Mouse (Mus musculus) v-Abl transformed pro-B cells (cell line): Measurements from ENCODE around the gene Tfr2.

Experiments
- in situ Hi-C, 2 experiments: fragments of 400-800 bp; cut with MboI; formaldehyde crosslinking; loops; one replicate each; pipeline ENCODE4 v1.15.1; 2025; ENCODE audit not compliant: unreplicated experiment in 2 of 2

Tfr2 gene

DNA sequence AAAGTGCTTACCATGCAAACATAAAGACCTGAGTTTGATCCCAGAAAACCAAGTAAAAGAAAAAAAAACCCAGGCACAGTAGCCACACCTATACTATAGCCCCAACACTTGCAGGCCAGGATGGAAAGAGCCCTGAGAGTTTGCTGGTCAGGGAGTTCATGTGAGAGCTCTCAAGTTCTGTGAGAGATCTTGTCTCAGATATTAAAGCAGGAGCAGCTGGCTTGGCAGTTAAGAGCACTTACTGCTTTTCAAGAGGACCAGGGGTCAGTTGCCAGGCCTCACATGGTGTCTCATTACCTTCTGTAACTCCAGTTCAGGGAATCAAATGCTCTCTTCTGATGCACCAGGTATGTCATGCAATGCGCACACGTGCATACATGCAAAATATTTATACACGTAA lies 34.9 kb upstream of the Tfr2 start:
- in situ Hi-C loops: loop anchor here (5.0 kb wide), 2 partner anchors 68 to 118 kb away; partner anchors contain the start of gene Mospd3 (in 1 of the 2)

DNA sequence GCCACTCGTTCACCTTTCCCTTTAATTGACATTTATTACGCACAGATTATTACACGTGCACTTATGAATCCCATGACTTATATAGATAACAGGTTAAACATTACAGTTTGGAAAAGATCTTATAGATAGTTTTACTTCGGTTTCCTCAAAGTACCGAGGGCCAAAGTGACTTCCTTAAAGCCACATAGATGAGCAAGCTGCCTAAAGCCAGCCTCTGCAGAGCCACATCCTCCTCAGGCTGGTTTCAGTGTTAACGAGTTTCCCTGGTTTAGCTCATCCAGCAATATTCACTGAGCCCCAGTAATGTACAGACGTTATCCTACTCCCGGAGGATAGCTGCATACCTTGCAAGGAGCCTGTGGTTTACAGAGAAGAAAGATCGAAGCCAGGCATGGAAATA lies 34.3 kb upstream of the Tfr2 start:
- in situ Hi-C loops: no loop called here

DNA sequence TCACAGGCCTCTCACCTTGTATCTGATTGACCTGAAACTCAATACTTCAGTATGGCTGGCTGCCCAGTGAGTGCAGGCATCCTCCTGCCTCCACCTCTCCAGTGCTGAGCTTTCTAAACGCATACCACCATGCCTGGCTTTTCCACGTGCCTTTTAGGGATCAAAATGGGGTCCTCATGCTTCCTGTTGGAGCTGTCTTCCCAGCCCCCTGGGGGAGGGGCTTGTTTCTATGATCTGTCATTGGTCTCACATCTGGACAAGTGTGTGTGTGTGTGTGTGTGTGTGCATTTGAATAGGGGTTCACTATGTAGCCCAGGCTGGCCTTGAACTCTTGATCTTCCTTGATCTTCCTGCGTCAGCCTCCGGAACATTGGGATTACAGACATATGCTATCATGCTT lies 32.2 kb upstream of the Tfr2 start:
- in situ Hi-C loops: no loop called here

DNA sequence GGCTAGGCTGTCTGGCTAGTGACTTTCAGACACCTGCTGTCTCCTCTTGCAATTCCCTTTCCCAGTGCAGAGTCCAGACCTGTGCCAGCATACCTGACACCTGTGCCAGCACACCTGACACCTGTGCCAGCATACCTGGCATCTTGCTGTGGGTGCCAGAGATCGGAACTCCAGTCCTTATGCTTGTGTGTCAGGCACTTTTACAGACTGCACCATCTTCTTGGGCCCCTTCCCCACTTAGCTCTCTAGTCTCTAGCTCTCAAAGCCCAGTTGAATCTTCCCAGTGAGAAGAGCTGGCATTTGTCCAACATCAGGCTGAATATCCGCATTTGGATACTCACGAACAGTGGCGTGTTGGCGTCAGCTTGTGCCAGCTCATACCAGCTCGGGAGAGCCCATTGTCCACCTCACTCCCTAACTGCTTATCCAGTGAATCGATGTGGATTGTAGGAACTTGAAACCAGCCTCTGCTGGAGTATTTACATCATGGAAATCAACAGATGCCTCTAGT lies 30.3 kb upstream of the Tfr2 start:
- in situ Hi-C loops: no loop called here

DNA sequence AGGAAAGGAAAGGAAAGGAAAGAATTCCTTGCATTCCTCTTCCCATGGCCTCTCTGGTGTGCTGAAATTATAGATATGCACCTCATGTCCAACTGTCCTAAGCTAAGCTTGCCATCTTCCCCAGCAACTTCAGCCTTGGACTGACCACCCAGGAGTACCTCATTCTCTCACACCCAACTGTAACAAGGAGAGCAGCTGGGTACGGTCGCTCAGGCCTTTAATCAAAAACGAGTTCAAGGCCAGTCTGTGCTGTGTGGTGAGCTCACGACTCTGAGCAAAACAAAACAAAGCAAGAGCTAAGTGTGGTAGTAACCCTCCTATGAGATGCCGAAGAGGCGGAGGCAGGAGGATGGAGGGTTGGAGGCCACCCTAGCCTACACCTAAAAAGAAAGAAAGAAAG lies 28.6 kb upstream of the Tfr2 start:
- in situ Hi-C loops: no loop called here

DNA sequence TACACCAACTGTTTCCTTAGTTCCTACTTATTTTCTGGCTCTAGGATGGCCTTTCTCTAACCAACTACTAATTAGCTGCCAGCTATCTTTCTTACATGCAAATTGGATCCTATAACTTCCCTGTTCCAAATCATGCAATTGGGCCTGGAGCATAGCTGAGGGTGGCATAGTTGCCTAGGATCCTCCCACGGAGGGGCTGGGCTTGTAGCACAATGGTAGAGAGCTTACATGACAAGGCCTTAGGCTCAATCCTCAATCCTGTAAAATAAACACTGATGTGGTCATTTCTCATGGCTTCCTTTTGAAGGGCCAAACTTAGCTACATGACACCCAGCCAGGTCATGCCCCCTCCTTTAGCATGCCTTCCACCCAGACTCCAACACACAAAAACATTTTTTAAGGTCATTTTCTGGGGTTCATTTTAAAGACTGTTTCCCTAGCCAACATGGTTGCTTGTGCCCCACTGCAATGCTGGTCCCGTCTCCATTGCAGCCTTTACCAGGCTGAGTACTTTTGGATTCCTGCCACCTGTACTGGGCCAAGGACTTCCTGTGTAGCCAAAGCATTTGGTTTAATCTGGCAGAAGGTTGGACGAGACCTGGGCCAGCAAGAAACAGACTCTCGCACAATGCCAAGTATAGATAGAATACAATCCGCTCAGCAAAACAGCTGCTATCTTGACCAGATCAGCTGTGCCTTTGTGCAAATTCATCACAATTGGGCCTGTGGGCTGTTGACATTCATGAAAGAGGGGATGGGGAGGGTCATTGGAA lies 27.7 kb upstream of the Tfr2 start:
- in situ Hi-C loops: no loop called here

DNA sequence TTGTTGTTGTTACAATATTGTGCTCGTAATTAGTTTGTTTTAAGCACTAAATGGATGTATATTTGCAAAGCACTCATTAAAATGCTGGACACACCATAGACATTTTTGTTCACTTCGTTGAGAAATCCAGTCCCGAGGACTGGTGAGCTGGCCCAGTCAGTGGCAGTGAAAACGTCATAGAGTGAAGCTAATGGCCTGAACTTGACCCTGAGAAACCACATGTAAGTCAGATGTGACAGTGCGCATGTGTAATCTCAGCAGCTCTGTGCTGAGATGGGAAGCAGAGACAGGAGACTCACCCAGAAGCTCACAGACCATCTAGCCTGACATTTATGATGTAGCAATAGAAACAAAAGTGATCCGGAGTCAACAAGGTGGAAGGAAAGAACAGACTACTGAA lies 24.7 kb upstream of the Tfr2 start:
- in situ Hi-C loops: no loop called here

DNA sequence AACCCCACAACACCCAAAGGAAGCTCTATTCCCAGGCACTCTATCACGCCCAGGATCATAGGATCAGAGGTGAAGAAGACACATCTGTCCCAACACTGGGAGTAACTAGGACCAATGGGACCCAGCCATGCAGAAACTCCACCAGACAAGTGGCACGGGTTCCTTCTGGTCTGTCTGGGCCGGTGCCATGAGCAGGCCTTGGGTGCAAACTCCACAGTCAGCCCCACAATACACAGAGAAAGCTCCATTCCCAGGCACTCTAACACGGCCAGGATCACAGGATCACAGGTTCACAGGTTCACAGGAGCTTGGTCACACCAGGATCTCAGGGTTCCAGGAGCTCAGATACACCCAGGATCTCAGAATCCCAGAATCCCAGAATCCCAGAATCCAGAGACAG lies 24.0 kb upstream of the Tfr2 start:
- in situ Hi-C loops: no loop called here

DNA sequence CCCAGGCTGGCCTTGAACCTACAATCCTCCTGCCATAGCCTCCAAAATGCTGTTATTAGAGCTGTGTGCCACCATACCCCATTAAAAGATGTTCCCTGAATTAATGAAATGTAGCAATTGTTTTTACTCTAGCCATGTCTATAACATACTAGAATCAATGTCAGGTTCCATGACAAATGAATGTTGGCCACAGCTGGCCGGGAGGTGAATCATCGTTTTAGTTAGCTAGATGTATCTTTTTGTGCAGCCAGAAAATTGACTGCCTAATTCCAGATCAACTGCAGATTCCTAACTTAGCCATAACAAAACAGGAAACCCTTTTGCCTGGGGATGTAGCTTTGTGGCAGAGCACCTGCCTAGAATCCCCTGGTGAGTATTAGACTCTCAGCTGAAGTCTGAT lies 19.8 kb upstream of the Tfr2 start:
- in situ Hi-C loops: no loop called here

DNA sequence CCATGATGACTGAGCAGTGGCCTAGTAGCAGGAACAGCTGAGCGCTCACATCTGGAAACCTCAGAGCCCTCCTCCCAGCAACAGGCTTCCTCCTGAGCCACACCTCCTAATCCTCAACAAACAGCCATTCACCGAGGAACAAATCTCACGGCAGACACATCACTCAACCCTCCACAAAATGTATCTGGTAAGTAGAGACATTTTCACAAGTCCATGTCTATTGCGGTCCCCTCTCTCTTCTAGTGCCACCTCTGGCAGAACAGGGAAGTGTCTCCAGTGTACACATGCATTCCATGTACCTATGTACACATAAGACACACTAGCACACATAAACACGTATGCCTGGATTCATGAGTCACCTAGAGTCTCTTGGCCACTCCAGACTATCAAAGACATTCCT lies 18.5 kb upstream of the Tfr2 start:
- in situ Hi-C loops: no loop called here

DNA sequence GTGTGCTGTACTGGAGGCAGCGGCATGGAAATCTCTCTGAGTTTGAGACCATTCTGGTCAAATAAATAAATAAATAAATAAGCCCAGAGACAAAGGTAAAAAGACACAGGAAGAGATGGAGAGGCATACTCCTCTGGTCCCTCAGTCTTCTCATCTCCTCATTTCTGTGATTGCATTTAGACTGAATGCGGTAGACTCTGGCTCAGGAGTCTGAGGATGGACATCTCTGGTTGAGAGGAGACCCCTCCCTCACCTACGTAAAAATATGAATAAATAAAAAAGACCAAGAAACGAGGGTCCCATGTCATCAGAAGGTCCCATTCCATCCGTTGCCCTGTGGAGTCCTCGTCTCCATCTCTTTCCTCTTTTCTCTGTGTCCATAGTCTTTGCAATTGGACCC lies 16.6 kb upstream of the Tfr2 start:
- in situ Hi-C loops: no loop called here

DNA sequence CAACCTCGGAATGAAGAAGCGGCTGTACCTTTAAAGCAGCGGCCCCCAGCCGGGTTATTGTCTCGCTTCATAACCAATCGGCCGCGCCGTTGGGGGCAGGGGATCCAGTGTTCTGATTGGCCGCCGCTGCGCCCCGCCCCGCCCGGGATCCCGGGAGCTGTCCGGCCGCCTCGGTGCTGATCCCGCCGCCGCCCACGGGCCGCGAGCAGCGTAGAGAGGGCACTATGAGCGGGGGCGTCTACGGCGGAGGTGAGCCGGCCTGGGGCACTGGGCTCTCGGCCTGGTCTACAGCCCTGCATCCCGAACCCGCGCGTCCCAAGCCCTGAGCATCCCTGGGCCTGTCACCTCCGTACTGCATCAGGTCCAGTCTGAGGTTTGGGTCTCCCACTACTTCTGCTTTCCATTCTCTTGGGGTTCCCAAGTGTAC lies 16.2 kb upstream of the Tfr2 start, which contains the start of gene Actl6b:
Gene Actl6b, plus strand, starts transcription at position 107 of the 427 bp plus-strand sequence.
- in situ Hi-C loops: no loop called here

DNA sequence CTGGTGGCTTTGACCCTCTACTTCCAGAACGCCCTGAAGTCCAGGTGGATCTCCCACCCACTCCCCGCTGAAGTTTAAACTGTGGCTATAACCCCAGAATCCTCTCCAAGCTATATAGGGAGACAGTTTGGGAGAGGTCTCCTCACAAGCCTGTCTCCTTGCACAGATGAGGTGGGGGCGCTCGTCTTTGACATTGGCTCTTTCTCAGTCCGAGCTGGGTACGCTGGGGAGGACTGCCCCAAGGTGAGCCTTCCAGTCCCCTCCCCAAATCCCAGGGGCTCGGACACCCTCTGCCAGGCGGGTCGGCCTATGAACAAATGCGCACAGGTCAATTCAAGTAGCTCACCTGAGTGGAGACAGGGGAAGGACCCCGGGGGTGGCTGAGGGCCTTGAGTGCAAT lies 15.7 kb upstream of the Tfr2 start:
- in situ Hi-C loops: no loop called here

DNA sequence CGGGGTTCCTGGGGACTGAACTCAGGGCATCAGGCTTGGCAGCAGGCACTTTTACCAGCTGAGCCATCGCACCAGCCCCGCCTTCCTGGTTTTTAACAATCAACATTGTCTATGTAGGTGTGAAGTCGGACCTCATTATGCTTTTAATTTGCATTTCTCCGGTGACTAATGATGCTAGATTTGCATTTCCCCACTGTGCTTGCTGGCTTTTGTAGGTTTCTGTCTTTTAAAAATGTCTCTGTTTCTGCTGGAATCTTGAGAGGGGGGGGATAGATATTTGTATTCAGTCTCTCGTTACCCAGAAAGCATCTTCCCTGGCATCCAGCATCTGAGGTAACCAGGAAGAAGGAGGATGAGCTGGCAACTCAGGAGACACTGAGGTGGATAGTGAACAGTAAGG lies 8.1 kb upstream of the Tfr2 start:
- in situ Hi-C loops: no loop called here

DNA sequence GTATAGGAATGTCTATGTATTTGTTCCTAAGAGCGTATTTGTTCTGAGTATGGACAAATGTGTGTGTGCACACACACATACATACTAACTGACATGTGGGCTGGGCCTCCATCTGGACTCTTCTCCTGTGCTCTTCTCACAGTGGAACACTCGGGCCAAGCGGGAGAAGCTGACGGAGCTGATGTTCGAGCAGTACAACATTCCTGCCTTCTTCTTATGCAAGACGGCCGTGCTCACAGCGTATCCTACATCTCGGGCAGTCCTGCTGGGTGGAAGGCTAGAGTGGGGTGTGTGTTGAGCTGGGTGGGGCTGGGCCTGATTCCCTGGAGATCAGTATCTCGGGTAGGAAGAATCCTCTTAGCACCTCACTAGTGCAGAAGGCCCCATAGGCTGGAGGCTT lies 6.7 kb upstream of the Tfr2 start:
- in situ Hi-C loops: no loop called here

DNA sequence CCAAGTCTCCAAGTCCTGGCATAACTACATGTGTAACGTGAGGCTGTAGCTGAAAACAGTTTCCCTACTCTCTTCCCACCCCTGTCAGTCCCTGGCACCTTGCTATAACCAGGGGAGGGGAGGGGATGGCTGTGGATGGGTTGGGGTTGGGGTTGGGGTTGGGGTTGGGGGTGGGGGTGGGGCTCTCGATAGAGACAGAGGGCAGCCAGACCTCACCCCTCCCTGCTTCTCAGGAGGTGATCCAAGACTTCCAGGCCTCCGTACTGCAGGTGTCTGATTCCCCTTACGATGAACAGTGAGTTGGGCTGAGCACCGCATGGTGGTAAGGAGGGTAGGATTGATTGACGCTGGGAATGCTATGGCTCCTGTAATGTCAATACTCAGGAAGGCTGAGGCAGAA lies 3.9 kb upstream of the Tfr2 start:
- in situ Hi-C loops: no loop called here

DNA sequence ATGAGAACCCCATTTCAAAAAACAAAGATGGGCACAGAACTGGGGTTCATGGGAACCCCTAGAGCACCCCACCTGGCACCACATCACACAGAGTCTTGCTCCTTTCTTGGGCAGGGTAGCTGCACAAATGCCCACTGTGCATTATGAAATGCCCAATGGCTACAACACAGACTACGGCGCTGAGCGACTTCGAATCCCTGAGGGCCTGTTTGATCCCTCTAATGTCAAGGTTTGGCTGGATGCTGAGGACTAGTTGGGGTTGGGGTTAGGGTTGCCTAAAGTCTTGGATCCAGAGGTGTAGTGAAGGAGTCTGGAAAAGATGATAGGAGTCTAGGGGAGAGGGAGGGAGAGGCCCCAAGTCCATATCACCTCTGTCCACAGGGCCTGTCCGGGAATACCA lies 3.2 kb upstream of the Tfr2 start:
- in situ Hi-C loops: no loop called here

DNA sequence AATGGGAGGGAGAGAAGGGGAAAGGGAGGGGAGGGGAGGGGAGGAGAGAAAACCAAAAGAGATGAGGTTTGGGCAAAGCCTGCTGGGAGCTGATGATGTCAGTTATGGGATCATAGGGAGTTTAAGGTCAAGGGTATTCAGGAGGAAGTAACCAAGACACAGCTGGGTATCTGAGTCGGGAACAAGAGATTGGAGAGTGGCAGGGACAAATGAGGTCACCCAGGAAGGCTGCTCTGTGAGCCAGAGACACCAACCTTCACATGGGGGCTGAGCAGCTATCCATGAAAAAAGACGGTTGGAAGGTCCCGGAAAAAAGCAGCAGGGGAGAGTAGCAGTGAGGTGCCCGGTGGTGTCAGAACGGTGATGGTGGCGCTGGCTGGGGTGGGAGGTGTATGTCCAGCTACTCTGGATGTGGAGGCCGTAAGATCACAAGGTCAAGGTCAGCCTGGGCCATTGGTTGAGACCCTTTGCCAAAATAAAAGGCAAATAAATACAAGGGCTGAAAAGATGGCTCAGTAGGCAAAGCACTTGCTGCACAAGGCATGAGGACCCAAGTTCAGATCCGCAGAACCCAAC lies 1.3 kb upstream of the Tfr2 start:
- in situ Hi-C loops: no loop called here

DNA sequence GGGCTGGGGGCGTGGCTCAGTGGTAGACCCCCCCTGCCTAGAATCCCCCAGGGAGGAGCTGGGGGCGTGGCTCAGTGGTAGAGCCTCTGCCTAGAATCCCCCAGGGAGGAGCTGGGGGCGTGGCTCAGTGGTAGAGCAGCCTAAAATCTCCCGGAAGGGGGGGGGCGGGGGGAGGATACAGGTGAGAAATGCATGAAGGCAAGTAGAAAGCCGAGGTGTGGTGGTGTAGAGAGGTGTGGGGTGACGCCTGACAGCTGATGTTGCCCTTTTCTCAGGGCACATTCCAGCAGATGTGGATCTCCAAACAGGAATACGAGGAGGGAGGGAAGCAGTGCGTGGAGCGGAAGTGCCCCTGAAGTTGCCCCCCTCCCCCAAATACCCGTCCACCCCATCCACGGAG lies 609 bp upstream of the Tfr2 start:
- in situ Hi-C loops: no loop called here

DNA sequence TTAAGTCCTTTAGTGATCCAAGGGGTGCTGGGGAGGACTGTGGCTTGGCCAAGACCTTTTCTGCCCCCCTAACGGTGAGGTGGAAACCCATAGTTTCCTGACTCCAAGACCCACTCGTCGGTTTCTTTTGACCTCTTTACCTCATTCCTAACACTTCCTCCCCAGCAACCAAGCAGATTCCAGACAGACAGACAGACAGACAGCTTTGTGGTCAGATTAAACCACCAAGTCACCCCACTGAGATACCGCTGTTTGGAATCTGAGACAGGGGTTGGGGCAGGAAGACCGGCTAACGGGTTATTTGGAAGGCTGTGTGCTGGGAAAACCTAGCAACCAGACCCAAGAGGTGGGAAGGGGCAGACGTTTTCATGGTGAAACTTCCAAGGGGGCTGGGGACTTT lies 541 bp downstream of the Tfr2 start:
- in situ Hi-C loops: no loop called here

DNA sequence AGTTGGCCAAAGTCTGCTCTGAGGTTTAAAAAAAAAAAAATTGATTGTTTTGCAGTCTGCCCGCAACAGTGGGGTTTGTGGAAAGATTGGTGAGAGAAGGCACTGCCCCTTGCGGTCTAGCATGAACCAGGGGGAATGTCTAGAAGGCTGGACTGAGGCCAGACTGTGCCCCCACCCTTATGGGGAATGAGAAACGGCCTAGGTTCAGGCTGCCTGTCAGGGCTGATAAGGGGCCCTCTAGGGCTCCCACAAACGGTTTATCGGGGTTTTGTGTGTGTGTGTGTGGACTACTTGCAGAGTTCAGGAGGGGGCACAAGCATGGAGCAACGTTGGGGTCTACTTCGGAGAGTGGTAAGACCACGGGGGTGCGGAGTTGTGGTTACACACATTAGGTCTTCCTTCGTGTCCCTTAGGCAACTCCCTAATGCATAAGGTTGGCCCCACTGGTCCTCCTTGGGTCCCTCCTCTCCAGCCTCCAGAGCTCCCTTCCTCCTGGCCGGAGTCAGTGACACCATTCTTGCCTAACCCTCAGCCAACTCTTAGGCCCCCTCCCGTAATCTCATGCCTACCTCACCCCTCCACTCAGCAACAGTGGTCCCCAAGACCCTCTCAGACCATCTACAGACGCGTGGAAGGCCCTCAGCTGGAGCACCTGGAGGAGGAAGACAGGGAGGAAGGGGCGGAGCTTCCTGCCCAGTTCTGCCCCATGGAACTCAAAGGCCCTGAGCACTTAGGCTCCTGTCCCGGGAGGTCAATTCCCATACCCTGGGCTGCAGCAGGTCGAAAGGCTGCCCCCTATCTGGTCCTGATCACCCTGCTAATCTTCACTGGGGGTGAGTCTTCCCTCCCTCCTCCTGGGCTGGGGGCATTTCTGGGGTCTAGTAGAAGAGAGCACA lies 1.3 kb downstream of the Tfr2 start:
- in situ Hi-C loops: no loop called here
